Mouse (Mus musculus) liver, adult 2 months (tissue): Measurements from ENCODE around the gene Mcoln3. TPM values are rescaled to one million over a fixed set of nuclear protein-coding genes. Genes with fewer than 3 reads are reported as not detected.

Experiments
- DNase-seq: peaks from one replicate; pipeline ENCODE4 v3.0.0-alpha.2; 2011; ENCODE audit warnings: low read depth, low spot score; ENCODE audit errors: extremely low read depth
- H3K27ac ChIP-seq: fragments of 200-500 bp; replicated peaks from 2 replicates; pipeline ENCODE4 v1.5.1; 2012; ENCODE audit warnings: low read depth, mild to moderate bottlenecking, control low read depth, inconsistent platforms, low read length; ENCODE audit not compliant: insufficient read depth
- H3K27me3 ChIP-seq: fragments of 200-500 bp; 2 replicates; pipeline ENCODE4 v1.6.1; 2012; ENCODE audit warnings: mild to moderate bottlenecking, moderate library complexity, low read length, inconsistent platforms; ENCODE audit not compliant: control insufficient read depth, insufficient read depth
- H3K36me3 ChIP-seq: fragments of 200-500 bp; 2 replicates; pipeline ENCODE4 v1.6.1; 2012; ENCODE audit warnings: low read length, inconsistent platforms; ENCODE audit not compliant: control insufficient read depth, insufficient read depth
- H3K4me1 ChIP-seq: fragments of 200-500 bp; 2 replicates; pipeline ENCODE4 v1.6.1; 2011; ENCODE audit warnings: low read length; ENCODE audit not compliant: control insufficient read depth, insufficient read depth
- H3K4me3 ChIP-seq: fragments of 200-500 bp; 2 replicates; pipeline ENCODE4 v1.5.1; 2011; ENCODE audit warnings: low read depth, mild to moderate bottlenecking, control low read depth, low read length, moderate library complexity; ENCODE audit not compliant: insufficient read depth
- H3K79me2 ChIP-seq: fragments of 200-500 bp; 2 replicates; pipeline ENCODE4 v1.6.1; 2012; ENCODE audit warnings: inconsistent platforms, mild to moderate bottlenecking, low read length, moderate library complexity; ENCODE audit not compliant: control insufficient read depth, insufficient read depth
- H3K9ac ChIP-seq: fragments of 200-500 bp; 2 replicates; pipeline ENCODE4 v1.6.1; 2012; ENCODE audit warnings: low read depth, mild to moderate bottlenecking, control low read depth, inconsistent platforms, low read length
- CTCF ChIP-seq: fragments of 200-500 bp; IDR thresholded peaks from 2 replicates; pipeline ENCODE4 v1.5.1; 2011; ENCODE audit warnings: low read depth, low read length, control low read depth
- POLR2A ChIP-seq: fragments of 200-500 bp; IDR thresholded peaks from 2 replicates; pipeline ENCODE4 v1.6.1; 2011; ENCODE audit warnings: low read length, control low read depth; ENCODE audit not compliant: insufficient read depth; ENCODE audit errors: extremely low read depth
- WGBS: fragments of 180-500 bp; shearing (Covaris S2); methylation state at CpG from one replicate; pipeline ENCODE4 v1.1.7; 2018; 5-methylcytosine and 5-hydroxymethylcytosine counted together
- polyA plus RNA-seq: library from polyadenylated mRNA; depleted of rRNA; stranded (reverse); fragments of >200 nt; gene quantifications from 2 replicates; pipeline ENCODE4 v1.2.3, GENCODE M21; 2012
- total RNA-seq: library from RNA; depleted of rRNA; stranded (reverse); fragments of >200 nt; gene quantifications from 2 replicates; pipeline ENCODE4 v1.2.3, GENCODE M21; 2014

The Mcoln3 gene
- total and polyA plus RNA-seq, 2 experiments: not detected

DNA sequence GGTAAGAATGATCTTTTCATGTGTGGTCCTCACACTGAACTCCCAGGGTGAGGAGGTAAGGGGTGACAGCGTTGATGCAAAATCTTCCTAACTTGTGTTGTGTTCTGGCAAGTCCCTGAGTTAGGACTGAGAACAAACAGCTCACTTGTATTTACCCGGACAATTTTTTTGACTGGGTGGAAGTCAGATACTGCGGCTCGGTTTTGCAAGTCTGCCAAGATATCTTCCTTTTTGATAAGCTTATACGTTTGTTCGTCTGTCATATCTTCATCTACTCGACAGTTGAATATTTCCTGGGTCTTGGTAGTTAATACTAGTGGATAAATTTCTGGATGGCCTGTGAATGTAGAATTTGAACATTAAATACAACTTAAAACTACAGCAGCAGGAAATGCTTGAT, 20.3 kb upstream of the Mcoln3 start:
- no peak for DNase-seq
- TF ChIP-seq POLR2A (no peak), CTCF (no peak)
- H3K4me3 ChIP-seq: no peak overlapping the region
- no peaks in the 10 kb centered on the region for H3K4me1 ChIP-seq
- H3K27ac ChIP-seq: no peak overlapping the region
- H3K9ac ChIP-seq: no peak overlapping the region
- H3K36me3 ChIP-seq: no peaks in the 10 kb centered on the region
- WGBS: 79% methylated on average over 7 of the region's 7 CpGs
- H3K27me3 ChIP-seq: no peaks in the 10 kb centered on the region
- no peaks in the 10 kb centered on the region for H3K79me2 ChIP-seq

DNA sequence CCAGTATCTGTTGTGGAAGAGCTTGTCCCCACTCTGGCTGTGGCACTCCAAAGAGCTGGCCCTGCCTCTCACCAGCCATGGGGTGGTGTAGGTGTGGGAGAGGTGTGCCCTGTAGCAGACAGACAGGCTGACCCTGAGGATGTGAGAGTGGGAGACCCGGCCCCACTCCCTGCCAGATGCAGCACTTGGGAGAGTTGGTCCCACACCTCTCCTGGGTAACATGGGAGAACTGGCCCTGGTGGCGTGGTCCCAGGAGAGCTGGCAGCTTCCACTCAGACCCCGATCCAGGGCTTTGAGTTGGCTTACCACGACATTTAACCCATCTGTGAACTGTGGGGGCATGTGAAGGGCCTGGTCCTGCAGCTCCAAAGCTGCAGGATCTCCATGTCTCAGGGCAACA, 19.4 kb upstream of the Mcoln3 start:
- WGBS: 89% methylated on average over 4 of the region's 4 CpGs
- Histone ChIP-seq H3K36me3 (no peaks in the 10 kb centered on the region), H3K9ac (no peak overlapping the region), H3K27ac (no peak overlapping the region), H3K4me3 (no peak overlapping the region), H3K79me2 (no peaks in the 10 kb centered on the region), H3K4me1 (no peaks in the 10 kb centered on the region), H3K27me3 (no peaks in the 10 kb centered on the region)
- no peak for TF ChIP-seq CTCF
- TF ChIP-seq POLR2A: no peak
- no peak for DNase-seq

DNA sequence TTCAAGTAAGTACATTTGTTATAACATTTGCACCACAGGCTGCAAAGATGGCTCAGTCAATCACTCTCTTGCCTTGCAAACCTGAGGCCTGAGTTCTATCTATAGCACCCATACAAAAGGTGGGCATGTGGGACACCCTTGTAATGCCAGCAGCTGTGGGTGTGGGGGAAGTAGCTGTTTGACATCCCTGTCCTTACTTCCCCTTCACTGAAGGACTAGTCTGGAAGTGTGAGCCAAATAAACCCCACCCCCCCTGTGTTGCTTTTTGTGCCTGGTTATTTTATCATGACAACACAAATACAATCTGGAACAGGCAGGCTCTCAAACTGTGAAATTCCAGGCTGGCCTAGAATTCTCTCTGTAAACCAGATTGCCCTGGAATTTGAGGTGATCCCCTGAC, 17.3 kb upstream of the Mcoln3 start:
- TF ChIP-seq POLR2A: no peak
- no peak for TF ChIP-seq CTCF
- Histone ChIP-seq H3K79me2 (no peaks in the 10 kb centered on the region), H3K27me3 (no peaks in the 10 kb centered on the region), H3K27ac (no peak overlapping the region), H3K4me1 (no peaks in the 10 kb centered on the region), H3K36me3 (no peaks in the 10 kb centered on the region), H3K4me3 (no peak overlapping the region), H3K9ac (no peak overlapping the region)
- no peak for DNase-seq

DNA sequence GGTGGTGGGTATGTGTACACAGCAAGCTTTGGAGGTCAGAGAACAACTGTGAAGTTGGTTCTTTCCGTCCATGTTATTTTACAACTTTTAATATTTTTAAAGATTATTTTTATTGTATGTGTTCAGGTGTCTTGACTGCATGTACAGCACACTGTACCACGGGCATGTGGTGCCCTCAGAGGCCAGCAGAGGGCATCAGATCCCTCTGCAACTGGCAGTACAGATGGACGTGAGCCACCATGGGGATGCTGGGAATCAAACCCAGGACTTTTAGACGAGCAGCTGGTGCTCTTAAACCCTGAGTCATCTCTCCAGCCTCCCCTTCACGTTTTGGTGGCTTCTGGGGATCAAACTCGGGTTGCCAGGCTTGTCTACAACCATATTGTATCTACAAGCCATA, 15.2 kb upstream of the Mcoln3 start:
- H3K27ac ChIP-seq: no peak overlapping the region
- DNase-seq: no peak
- H3K79me2 ChIP-seq: no peaks in the 10 kb centered on the region
- TF ChIP-seq CTCF: peak; percentile 58
- no peak for TF ChIP-seq POLR2A
- 60% methylated on average over 6 of the region's 6 CpGs for WGBS
- H3K36me3 ChIP-seq: no peaks in the 10 kb centered on the region
- no peak overlapping the region for H3K4me3 ChIP-seq
- H3K9ac ChIP-seq: no peak overlapping the region
- no peaks in the 10 kb centered on the region for H3K4me1 ChIP-seq
- peaks cover 2% of the 10 kb centered on the region; the same call in 1 of the 2 replicates for H3K27me3 ChIP-seq

DNA sequence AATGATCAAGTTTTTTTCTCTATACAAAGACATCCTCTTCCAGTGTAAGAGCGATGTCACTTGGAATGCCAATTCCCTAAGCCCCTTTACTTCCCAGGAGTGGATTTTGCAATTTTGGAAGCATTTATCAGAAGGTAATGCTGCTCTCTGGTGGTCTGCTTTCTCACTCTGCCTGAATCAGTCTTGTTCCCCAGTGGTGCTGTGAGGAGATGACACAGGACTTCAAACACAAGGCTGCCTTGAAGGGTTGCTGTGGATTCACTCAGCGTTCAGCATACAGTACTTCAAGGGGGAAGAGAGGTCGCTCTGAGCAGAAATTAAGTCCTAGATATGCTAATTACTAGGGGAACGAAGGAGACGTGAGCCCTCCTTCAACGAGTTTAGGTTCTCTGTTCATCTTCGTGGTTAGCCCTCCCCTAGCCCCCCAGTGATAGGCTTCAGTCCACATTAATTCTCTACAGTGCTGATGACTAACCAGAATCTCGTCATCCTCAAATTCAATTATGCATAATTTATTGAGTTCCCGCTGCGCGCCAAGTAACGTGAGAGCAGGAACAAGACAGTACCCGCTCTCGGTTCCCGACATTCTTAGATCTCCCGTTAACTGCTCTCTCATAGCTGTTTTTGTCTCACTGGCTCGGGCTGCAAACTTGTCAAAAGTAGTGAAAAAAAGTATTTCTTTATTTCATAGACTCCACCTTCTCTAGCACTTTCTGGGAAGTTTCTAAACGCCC, 10.0 kb upstream of the Mcoln3 start:
- peaks cover 4% of the 10 kb centered on the region; the same call in 1 of the 2 replicates for H3K27me3 ChIP-seq
- H3K36me3 ChIP-seq: no peaks in the 10 kb centered on the region
- no peak for TF ChIP-seq CTCF
- no peak for TF ChIP-seq POLR2A
- H3K4me1 ChIP-seq: peaks cover 1% of the 10 kb centered on the region; the same call in 1 of the 2 replicates
- H3K4me3 ChIP-seq: no peak overlapping the region
- H3K9ac ChIP-seq: no peak overlapping the region
- H3K27ac ChIP-seq: no peak overlapping the region
- H3K79me2 ChIP-seq: no peaks in the 10 kb centered on the region
- no peak for DNase-seq
- 8% methylated on average over 18 of the region's 18 CpGs for WGBS

DNA sequence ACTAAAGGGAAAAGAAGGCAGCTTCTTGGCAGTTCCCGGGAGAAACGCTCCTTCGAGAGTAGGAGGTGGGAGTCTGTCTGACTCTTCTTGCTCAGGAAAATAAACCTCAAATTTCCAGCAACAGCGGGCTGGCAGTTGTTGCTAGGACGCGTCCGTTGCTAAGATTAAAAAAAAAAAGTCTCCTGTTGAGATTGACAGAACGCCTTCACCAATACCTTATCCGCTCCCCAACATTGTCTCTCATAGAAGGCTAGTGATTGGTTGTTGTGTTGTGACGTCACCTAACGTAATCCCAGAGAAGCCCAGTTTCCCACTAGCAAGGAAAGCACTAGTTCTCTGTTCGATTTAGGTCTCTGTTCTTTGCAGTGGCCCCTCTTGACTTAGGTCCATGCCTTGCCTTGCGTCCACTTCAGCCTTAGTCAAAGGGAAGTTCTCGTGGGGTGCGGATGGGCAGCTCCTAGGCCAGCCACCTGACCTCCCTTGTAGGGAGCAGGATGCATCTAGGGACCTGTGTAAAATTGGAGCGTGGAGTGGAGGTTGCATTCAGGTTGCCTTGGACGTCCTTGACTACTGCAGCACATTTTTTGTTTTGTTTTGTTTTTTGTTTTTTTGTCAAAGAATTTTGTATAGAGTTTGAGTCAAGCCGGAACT, 9.2 kb upstream of the Mcoln3 start, which contains the start of gene Wdr63:
Gene Wdr63 (minus strand): TSS at position 210 of the 651 bp plus-strand sequence.
- no peak within 1 kb of the TSS for H3K9ac ChIP-seq

More for the DNA sequence above, 9.2 kb upstream of the Mcoln3 start, which contains the start of gene Wdr63:
- DNase-seq: peak; percentile 51
- Histone ChIP-seq H3K27ac (no peak within 1 kb of the TSS), H3K27me3 (peaks cover 4% of the 10 kb centered on the region; the same call in 1 of the 2 replicates), H3K4me1 (peaks cover 1% of the 10 kb centered on the region; the same call in 1 of the 2 replicates), H3K4me3 (no peak within 1 kb of the TSS), H3K79me2 (no peaks in the 10 kb centered on the region), H3K36me3 (no peaks in the 10 kb centered on the region)
- 17% methylated on average over 18 of the region's 18 CpGs for WGBS
- TF ChIP-seq CTCF: no peak
- no peak for TF ChIP-seq POLR2A
